Mouse (Mus musculus): ENCODE measurements at regions not wholly inside any gene's neighbourhood (a gene's known extent, or its start where the extent isn't known, plus 50 kb on each side); places are given as distances from the start of the nearest gene placed in this dataset.
A peak's percentile ranks its signal among the peaks of the same experiment; 100 is the strongest.
"Not testable (repeated sequence)": the region's sequence is repeated elsewhere in the genome, so short reads cannot be mapped to it uniquely, and the experiment has no call there.

GRCm38 (mm10) chr9:6845281-6845680, 339.0 kb downstream of the Dync2h1 start:
- DNase-seq (ENCODE audit: low spot score in 2 of 2): not testable (repeated sequence)

- DNase-seq (ENCODE audit: low spot score in 2 of 2): not testable (repeated sequence)
Measured at GRCm38 (mm10) chr9:6834936-6835335, 349.3 kb downstream of the Dync2h1 start.

- no peak for DNase-seq (ENCODE audit: low spot score in 2 of 2)
Measured at GRCm38 (mm10) chr9:6834470-6834869, 349.8 kb downstream of the Dync2h1 start.

- DNase-seq (ENCODE audit: low spot score in 2 of 2): no peak
Measured at GRCm38 (mm10) chr9:6832862-6833261, 351.4 kb downstream of the Dync2h1 start.

- not testable (repeated sequence) for DNase-seq (ENCODE audit: low spot score in 2 of 2)
Measured at GRCm38 (mm10) chr9:6831642-6832041, 352.6 kb downstream of the Dync2h1 start.

- no peak for DNase-seq (ENCODE audit: low spot score in 2 of 2)
Measured at GRCm38 (mm10) chr9:6826581-6826980, 357.7 kb downstream of the Dync2h1 start.

GRCm38 (mm10) chr9:6825609-6826008, 358.6 kb downstream of the Dync2h1 start:
- no peak for DNase-seq (ENCODE audit: low spot score in 2 of 2)

GRCm38 (mm10) chr9:6823946-6824345, 360.3 kb downstream of the Dync2h1 start:
- not testable (repeated sequence) for DNase-seq (ENCODE audit: low spot score in 2 of 2)

- no peak for DNase-seq (ENCODE audit: low spot score in 2 of 2)
Measured at GRCm38 (mm10) chr9:6823536-6823935, 360.7 kb downstream of the Dync2h1 start.

- no peak for DNase-seq (ENCODE audit: low spot score in 2 of 2)
Measured at GRCm38 (mm10) chr9:6776671-6777070, 407.6 kb downstream of the Dync2h1 start.

GRCm38 (mm10) chr9:6741478-6741877, 442.8 kb downstream of the Dync2h1 start:
- no peak for DNase-seq (ENCODE audit: low spot score in 2 of 2)

GRCm38 (mm10) chr9:6736411-6736810, 447.8 kb downstream of the Dync2h1 start:
- no peak for DNase-seq (ENCODE audit: low spot score in 2 of 2)

GRCm38 (mm10) chr9:6726411-6726810, 456.8 kb upstream of the Ddi1 start:
- DNase-seq (ENCODE audit: low spot score in 2 of 2): no peak

- DNase-seq (ENCODE audit: low spot score in 2 of 2): no peak
Measured at GRCm38 (mm10) chr9:6677225-6677718, 407.6 kb upstream of the Ddi1 start.

- DNase-seq (ENCODE audit: low spot score in 2 of 2): peak; percentile 47 to 57
Measured at GRCm38 (mm10) chr9:6668001-6668969, 398.6 kb upstream of the Ddi1 start.

- DNase-seq (ENCODE audit: low spot score in 2 of 2): no peak
Measured at GRCm38 (mm10) chr9:6665679-6666078, 396.0 kb upstream of the Ddi1 start.

- DNase-seq (ENCODE audit: low spot score in 2 of 2): no peak
Measured at GRCm38 (mm10) chr9:6652267-6652994, 382.8 kb upstream of the Ddi1 start.

- no peak for DNase-seq (ENCODE audit: low spot score in 2 of 2)
Measured at GRCm38 (mm10) chr9:6651572-6652236, 382.1 kb upstream of the Ddi1 start.

GRCm38 (mm10) chr9:6645796-6646309, 376.2 kb upstream of the Ddi1 start:
- DNase-seq (ENCODE audit: low spot score in 2 of 2): no peak

GRCm38 (mm10) chr9:6645321-6645720, 375.7 kb upstream of the Ddi1 start:
- no peak for DNase-seq (ENCODE audit: low spot score in 2 of 2)

GRCm38 (mm10) chr9:6617155-6617554, 347.5 kb upstream of the Ddi1 start:
- DNase-seq (ENCODE audit: low spot score in 2 of 2): no peak

- no peak for DNase-seq (ENCODE audit: low spot score in 2 of 2)
Measured at GRCm38 (mm10) chr9:6609284-6609627, 339.6 kb upstream of the Ddi1 start.
